Mouse (Mus musculus) large intestine, adult 2 months (tissue): ENCODE data around the gene Aggf1. TPM values are rescaled to one million over a fixed set of nuclear protein-coding genes. Genes with fewer than 3 reads are reported as not detected.
A peak's percentile ranks its signal among the peaks of the same experiment; 100 is the strongest.

Source experiments
- DNase-seq: peaks from one replicate; pipeline ENCODE4 v3.0.0-alpha.2; 2012; ENCODE audit warnings: low read depth, low spot score
- WGBS: fragments of 180-500 bp; shearing (Covaris S2); methylation state at CpG from one replicate; pipeline ENCODE4 v1.1.7; 2018; 5-methylcytosine and 5-hydroxymethylcytosine counted together
- polyA plus RNA-seq: library from polyadenylated mRNA; depleted of rRNA; stranded (reverse); fragments of >200 nt; gene quantifications from 2 replicates; pipeline ENCODE4 v1.2.3, GENCODE M21; 2012

Gene Aggf1
- polyA plus RNA-seq, 1 experiment, result 11.2 TPM

DNA sequence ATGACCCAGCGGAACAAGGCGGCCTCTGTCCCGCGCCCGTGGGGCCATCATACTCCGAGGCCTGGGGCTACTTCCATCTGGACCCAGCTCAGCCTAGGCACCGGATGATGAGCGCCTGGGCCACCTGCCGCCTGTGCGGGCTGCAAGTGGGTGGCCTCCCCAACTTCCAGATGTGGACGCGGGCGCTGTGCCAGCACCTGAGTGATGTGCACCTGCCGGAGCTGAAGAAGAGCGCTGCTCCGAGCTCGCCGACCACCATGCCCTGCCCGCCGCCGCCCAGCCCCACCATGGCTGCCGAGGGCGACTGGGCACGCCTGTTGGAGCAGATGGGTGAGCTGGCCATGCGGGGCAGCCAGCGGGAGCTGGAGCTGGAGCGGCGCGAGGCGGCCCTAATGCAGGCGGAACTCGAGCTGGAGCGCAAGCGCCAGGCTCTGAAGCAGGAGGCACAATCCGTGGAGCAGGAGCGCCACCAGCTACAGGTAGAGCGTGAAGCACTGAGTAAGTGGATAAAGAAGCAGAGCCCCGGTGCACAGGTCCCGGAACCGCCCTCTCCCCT, 39.0 kb downstream of the Aggf1 start:
- no peak for DNase-seq
- 89% methylated on average over 40 of the region's 40 CpGs for WGBS

DNA sequence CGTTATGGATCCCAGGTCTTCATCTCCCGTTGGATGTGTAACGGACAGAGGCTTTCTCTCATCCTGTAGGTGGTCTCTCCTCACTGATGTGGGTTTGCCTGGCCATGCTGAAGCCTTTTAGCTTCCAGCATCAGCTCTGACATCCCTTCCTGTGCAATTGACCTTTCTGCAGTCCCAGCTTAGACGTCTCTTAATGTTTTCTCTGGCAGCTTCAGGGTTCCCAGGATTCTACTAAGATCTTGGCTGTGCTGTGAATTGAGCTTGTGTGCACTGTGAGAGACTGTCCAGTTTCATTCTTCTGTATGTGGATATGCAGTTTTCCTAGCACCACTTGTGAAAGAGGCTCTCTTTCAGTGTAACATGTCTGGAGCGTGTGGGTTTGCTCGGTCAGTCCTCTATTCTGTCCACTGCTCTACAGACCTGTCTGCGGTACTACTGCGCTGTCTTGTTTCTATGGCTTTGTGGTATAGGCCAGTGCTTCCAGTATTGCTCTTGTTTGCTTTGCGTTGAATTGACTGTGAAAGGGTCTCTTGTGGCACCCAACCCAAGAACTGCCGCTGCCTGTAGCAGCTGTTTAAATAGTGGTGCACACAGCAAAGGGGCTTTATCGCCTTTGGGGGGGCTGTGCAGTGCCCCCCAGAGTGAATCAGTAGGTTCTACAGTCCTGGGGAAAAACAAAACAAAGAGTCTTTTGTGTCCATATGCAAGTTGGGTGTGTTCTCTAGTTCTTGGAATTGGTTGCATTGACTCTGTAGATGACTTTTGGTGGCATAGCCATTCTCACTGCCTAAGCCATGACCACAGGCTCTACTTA, 42.9 kb downstream of the Aggf1 start:
- no peak for DNase-seq
- WGBS, result 53% methylated on average over 11 of the region's 11 CpGs

GRCm38 (mm10) chr13:95330507-95330906, 44.6 kb downstream of the Aggf1 start:
- WGBS, result 70% methylated on average over 11 of the region's 11 CpGs
- DNase-seq, result no peak

DNA sequence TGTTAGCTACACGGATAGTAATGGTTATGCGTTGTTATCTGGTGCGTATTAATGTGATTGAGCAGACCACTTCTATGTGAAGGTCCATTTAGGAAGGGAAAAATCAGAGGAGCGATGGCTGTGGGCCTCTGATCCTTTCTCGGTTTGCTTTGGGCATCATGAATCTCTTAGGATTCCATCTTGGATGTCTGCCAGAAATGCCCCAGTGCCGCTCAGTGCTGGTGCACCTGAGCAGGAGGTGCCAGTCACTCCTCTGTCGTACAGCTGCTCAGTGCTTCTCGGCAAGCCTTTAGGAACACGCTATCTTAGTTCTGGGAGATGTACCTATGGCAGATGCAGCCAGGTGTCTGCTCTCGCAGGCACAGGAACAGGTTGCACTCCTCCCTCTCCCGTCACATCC, 46.4 kb downstream of the Aggf1 start:
- DNase-seq, result no peak
- 40% methylated on average over 11 of the region's 11 CpGs for WGBS

DNA sequence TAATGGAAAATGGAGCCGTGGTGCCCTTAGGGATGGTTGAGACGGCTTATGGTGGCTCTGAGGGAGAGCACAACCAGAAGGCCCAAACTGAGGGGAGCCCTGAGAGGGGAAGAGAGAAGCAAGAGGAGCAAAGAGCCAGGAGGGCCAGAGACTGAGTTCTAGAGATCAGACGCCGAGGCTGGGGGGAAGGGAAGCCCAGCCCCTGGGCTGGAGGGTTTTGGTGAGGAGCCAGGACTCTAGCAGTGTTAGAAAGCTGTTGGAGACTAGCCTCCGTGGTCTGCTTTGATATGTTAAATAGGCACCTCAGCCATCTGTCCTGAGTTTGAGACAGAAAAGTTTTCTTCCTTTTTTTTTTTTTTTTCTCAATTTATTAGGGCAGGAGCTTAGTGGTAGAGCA, 47.8 kb downstream of the Aggf1 start:
- 8% methylated on average over 5 of the region's 5 CpGs for WGBS
- no peak for DNase-seq

DNA sequence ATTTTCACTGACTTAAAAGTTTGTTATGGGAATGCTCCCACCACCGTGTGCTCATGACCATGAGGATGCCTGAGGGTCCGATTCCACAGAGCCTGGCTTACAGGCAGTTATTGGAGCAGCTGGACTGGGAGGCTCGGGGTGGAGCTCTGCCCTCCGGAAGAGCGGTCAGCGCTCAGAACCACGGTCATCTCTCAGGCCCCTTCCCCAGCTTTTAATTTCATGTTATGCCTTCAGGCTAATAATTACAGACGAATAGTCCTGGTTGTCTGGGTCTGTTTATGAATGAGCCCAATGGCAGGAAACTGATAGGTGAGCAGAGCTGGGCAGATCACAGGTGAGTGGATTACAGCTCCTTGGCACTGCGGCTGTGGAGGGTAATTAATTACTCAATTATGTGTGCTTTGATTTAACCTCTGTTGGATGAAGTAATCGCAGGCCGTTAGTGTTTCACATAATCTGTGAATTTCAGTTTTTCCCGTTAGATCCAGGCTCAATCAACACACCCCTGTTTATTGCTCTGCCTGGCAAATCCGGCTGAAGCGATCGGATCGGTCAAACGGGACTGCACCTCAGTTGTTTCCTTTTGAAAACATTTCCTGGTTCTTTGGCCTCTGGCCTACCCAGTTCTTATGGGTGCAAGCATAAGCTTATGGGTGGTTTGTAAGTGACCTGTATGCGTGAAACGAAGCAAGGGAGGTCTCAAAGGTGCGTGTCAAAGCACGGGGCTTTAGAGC, 48.4 kb downstream of the Aggf1 start:
- peak; percentile 65 for DNase-seq
- WGBS, result 10% methylated on average over 21 of the region's 21 CpGs

GRCm38 (mm10) chr13:95325907-95326550, 49.1 kb downstream of the Aggf1 start:
- WGBS, result 4% methylated on average over 5 of the region's 5 CpGs
- no peak for DNase-seq

- under 1% methylated on average over 62 of the region's 63 CpGs for WGBS
- no peak for DNase-seq
Measured at GRCm38 (mm10) chr13:95325080-95325906, 49.9 kb downstream of the Aggf1 start.

GRCm38 (mm10) chr13:95324626-95325079, 50.5 kb downstream of the Aggf1 start:
- under 1% methylated on average over 22 of the region's 22 CpGs for WGBS
- no peak for DNase-seq

DNA sequence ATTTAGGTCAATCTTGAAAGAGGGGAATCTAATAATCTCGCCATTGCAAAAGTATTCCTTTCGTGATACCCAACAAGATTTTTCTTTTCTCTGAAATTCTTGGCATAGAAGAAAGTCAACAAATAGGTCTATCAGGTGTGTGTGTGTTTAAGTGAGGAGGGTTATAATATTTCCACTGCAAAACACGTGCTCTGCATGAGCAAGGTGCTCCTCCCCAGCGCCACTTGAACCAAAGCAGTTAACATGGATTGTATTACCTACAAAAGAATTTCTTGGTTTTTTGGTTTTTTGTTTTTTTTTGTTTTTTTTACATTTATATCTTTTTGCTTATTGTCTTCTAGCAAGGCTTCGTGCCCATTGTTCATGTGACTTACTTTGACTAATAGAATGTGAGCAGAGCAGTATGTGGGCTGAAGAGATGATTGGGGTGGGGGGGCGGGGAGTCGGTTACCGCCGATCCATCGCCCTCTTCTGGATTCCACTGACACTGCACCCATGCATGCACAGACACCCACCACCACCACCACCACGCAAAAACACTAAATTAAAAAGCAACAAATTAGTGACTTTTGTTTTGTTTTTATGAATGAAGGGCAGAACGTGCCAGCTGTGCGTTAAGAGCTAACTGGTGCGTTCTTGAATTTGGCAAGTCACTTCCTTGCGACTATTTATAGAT, 51.1 kb downstream of the Aggf1 start:
- no peak for DNase-seq
- WGBS, result 22% methylated on average over 15 of the region's 15 CpGs

GRCm38 (mm10) chr13:95323400-95323799, 51.8 kb downstream of the Aggf1 start, which contains the start of gene Zbed3:
Zbed3 (plus strand) TSS chr13:95323612.
- 84% methylated on average over 6 of the region's 6 CpGs for WGBS
- no peak for DNase-seq

DNA sequence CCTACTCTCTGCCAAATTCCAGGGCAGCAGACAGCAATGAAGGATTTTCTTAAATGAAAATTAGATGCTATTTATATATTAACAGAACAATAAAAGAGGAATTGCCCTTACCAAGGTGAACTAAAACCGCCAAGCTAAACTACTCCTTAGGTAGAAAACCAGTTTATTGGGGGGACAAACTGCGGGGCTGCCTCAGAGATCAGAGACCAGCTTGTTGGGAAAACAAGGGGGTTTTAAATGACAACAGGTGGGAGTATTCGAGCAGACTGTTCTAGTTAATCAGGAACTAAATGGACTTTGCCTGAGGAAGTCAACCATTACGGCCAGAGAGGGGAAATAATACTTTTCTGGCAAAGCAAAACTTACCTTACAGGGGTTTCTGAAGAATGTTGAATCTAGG, 54.7 kb downstream of the Aggf1 start:
- no peak for DNase-seq
- WGBS, result 29% methylated on average over 4 of the region's 4 CpGs

DNA sequence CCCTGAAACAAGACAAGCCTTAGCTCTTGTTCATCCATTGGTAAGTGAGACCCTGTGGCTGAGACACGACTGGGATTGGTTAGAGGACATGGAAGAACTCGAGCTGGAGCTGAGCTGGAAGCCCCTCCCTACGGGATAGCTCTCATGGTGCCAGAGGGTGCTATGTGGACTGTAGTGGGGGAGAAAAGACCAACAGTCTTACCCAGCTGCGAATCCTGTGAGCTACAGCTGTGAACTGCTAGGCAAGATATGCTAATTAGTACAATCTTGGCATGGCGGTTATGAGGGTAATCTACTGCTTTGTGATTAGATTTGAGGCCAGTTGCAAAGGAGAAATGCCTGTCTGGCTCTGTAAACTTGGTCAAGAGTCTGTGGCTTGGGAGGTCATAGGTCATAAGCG, 56.0 kb downstream of the Aggf1 start:
- WGBS, result 79% methylated on average over 6 of the region's 6 CpGs
- DNase-seq, result no peak

GRCm38 (mm10) chr13:95312016-95312415, 63.1 kb downstream of the Aggf1 start:
- 68% methylated on average over 6 of the region's 6 CpGs for WGBS
- DNase-seq, result no peak

GRCm38 (mm10) chr13:95307100-95307655, 68.0 kb downstream of the Aggf1 start:
- WGBS, result 53% methylated on average over 8 of the region's 8 CpGs
- no peak for DNase-seq

GRCm38 (mm10) chr13:95306596-95306995, 68.6 kb downstream of the Aggf1 start:
- no peak for DNase-seq
- 67% methylated on average over 4 of the region's 4 CpGs for WGBS
